Mouse (Mus musculus) limb, embryonic 13.5 days (tissue): Measurements from ENCODE around the gene Tpcn2. TPM values are rescaled to one million over a fixed set of nuclear protein-coding genes. Genes with fewer than 3 reads are reported as not detected.

Experiments used
- ATAC-seq: fragments of 200-750 bp; cut with Nextera tagmentation; 2 replicates; pipeline ENCODE4 v1.8.0; 2017; ENCODE audit warnings: low read depth, moderate number of reproducible peaks, moderate TSS enrichment; ENCODE audit not compliant: low FRiP score
- H3K27ac ChIP-seq: fragments of 300-500 bp; sonication (generic); 2 replicates; pipeline ENCODE4 v1.5.1; 2015; ENCODE audit warnings: inconsistent platforms, mild to moderate bottlenecking, moderate library complexity
- H3K27me3 ChIP-seq: fragments of 300-500 bp; sonication (generic); 2 replicates; pipeline ENCODE4 v1.6.1; 2015; ENCODE audit warnings: mild to moderate bottlenecking, inconsistent platforms
- H3K36me3 ChIP-seq: fragments of 300-500 bp; sonication (generic); 2 replicates; pipeline ENCODE4 v1.6.1; 2015; ENCODE audit warnings: inconsistent platforms, mild to moderate bottlenecking, moderate library complexity
- H3K4me1 ChIP-seq: fragments of 300-500 bp; sonication (generic); 2 replicates; pipeline ENCODE4 v1.6.1; 2015; ENCODE audit warnings: inconsistent platforms
- H3K4me2 ChIP-seq: fragments of 300-500 bp; sonication (generic); replicated peaks from 2 replicates; pipeline ENCODE4 v1.6.1; 2015; ENCODE audit warnings: inconsistent platforms, mild to moderate bottlenecking, moderate library complexity
- H3K4me3 ChIP-seq: fragments of 300-500 bp; sonication (generic); 2 replicates; pipeline ENCODE4 v1.5.1; 2015; ENCODE audit warnings: moderate library complexity, mild to moderate bottlenecking, inconsistent platforms
- H3K9ac ChIP-seq: fragments of 300-500 bp; sonication (generic); 2 replicates; pipeline ENCODE4 v1.6.1; 2015; ENCODE audit warnings: mild to moderate bottlenecking, inconsistent platforms
- H3K9me3 ChIP-seq: fragments of 300-500 bp; sonication (generic); 2 replicates; pipeline ENCODE4 v1.6.1; 2016; ENCODE audit warnings: inconsistent platforms
- WGBS: fragments of 180-500 bp; shearing (Covaris S2); methylation state at CpG from one replicate; pipeline ENCODE4 v1.1.7; 2015; 5-methylcytosine and 5-hydroxymethylcytosine counted together
- polyA plus RNA-seq: library from polyadenylated mRNA; unstranded; fragments of >200 nt; fragmentation: Nextera tagmentation; extraction: Ambion mirVana; gene quantifications from 2 replicates; pipeline ENCODE4 v1.2.1, GENCODE M21; 2015

Gene Tpcn2
- polyA plus RNA-seq, 1 experiment from 2014 or later: 12.6 TPM

- Histone ChIP-seq H3K27ac (no peak overlapping the region), H3K27me3 (no peaks in the 10 kb centered on the region), H3K9me3 (no peaks in the 10 kb centered on the region), H3K4me2 (no peak overlapping the region), H3K36me3 (no peaks in the 10 kb centered on the region), H3K4me1 (peaks cover 8% of the 10 kb centered on the region; the same call in 1 of the 2 replicates), H3K9ac (no peak overlapping the region), H3K4me3 (no peak overlapping the region)
- 36% methylated on average over 6 of the region's 6 CpGs for WGBS
- ATAC-seq: no peak
Measured at GRCm38 (mm10) chr7:145293859-145294258, 10.0 kb upstream of the Tpcn2 start.

- Histone ChIP-seq H3K27me3 (no peaks in the 10 kb centered on the region), H3K4me2 (no peak overlapping the region), H3K27ac (no peak overlapping the region), H3K9me3 (no peaks in the 10 kb centered on the region), H3K4me3 (no peak overlapping the region), H3K4me1 (peaks cover 7% of the 10 kb centered on the region; the same call in 1 of the 2 replicates), H3K9ac (no peak overlapping the region), H3K36me3 (no peaks in the 10 kb centered on the region)
- 68% methylated on average over 2 of the region's 2 CpGs for WGBS
- no peak for ATAC-seq
Measured at GRCm38 (mm10) chr7:145292726-145293125, 8.9 kb upstream of the Tpcn2 start.

GRCm38 (mm10) chr7:145291847-145292246, 8.0 kb upstream of the Tpcn2 start:
- peaks cover 7% of the 10 kb centered on the region; the same call in 1 of the 2 replicates for H3K4me1 ChIP-seq
- 91% methylated on average over 2 of the region's 2 CpGs for WGBS

GRCm38 (mm10) chr7:145289302-145289701, 5.5 kb upstream of the Tpcn2 start:
- no peak for ATAC-seq
- H3K27ac ChIP-seq: no peak overlapping the region
- no peak overlapping the region for H3K4me2 ChIP-seq
- H3K9ac ChIP-seq: no peak overlapping the region
- H3K9me3 ChIP-seq: no peaks in the 10 kb centered on the region
- H3K4me1 ChIP-seq: peaks cover 7% of the 10 kb centered on the region; the same call in 1 of the 2 replicates
- 20% methylated on average over 5 of the region's 5 CpGs for WGBS
- no peak overlapping the region for H3K4me3 ChIP-seq
- no peaks in the 10 kb centered on the region for H3K27me3 ChIP-seq
- H3K36me3 ChIP-seq: no peaks in the 10 kb centered on the region

More at GRCm38 (mm10) chr7:145291847-145292246, 8.0 kb upstream of the Tpcn2 start:
- no peaks in the 10 kb centered on the region for H3K9me3 ChIP-seq
- H3K27me3 ChIP-seq: no peaks in the 10 kb centered on the region
- no peak overlapping the region for H3K4me3 ChIP-seq
- ATAC-seq: no peak
- H3K27ac ChIP-seq: no peak overlapping the region
- H3K9ac ChIP-seq: no peak overlapping the region
- H3K4me2 ChIP-seq: no peak overlapping the region
- no peaks in the 10 kb centered on the region for H3K36me3 ChIP-seq

- no peak for ATAC-seq
- no peaks in the 10 kb centered on the region for H3K27me3 ChIP-seq
- peaks cover 17% of the 10 kb centered on the region for H3K4me1 ChIP-seq
- H3K27ac ChIP-seq: no peak overlapping the region
- no peaks in the 10 kb centered on the region for H3K9me3 ChIP-seq
- 75% methylated on average over 6 of the region's 6 CpGs for WGBS
- no peak overlapping the region for H3K4me2 ChIP-seq
- no peak overlapping the region for H3K9ac ChIP-seq
- H3K36me3 ChIP-seq: no peaks in the 10 kb centered on the region
- H3K4me3 ChIP-seq: no peak overlapping the region
Measured at GRCm38 (mm10) chr7:145287410-145287809, 3.6 kb upstream of the Tpcn2 start.

- no peak overlapping the region for H3K4me3 ChIP-seq
- no peaks in the 10 kb centered on the region for H3K27me3 ChIP-seq
- peaks cover 27% of the 10 kb centered on the region for H3K4me1 ChIP-seq
- H3K9ac ChIP-seq: no peak overlapping the region
- no peak for ATAC-seq
- 0 out of 2 replicates have a peak, but pooled peaks cover under 1% of the 10 kb centered on the region for H3K36me3 ChIP-seq
- no peaks in the 10 kb centered on the region for H3K9me3 ChIP-seq
- 80% methylated on average over 4 of the region's 4 CpGs for WGBS
- H3K4me2 ChIP-seq: no peak overlapping the region
- no peak overlapping the region for H3K27ac ChIP-seq
Measured at GRCm38 (mm10) chr7:145285476-145285875, 1.7 kb upstream of the Tpcn2 start.

- peak overlapping the region; percentile 50 for H3K4me3 ChIP-seq
- no peaks in the 10 kb centered on the region for H3K27me3 ChIP-seq
- no peaks in the 10 kb centered on the region for H3K9me3 ChIP-seq
- peak overlapping the region; percentile 75 for H3K4me2 ChIP-seq
- no peak for ATAC-seq
- H3K36me3 ChIP-seq: peaks cover 11% of the 10 kb centered on the region
- no peak overlapping the region for H3K27ac ChIP-seq
- H3K4me1 ChIP-seq: peaks cover 21% of the 10 kb centered on the region
- no peak overlapping the region for H3K9ac ChIP-seq
- 59% methylated on average over 3 of the region's 3 CpGs for WGBS
Measured at GRCm38 (mm10) chr7:145284293-145284692, 482 bp upstream of the Tpcn2 start.

GRCm38 (mm10) chr7:145283041-145283440, 770 bp downstream of the Tpcn2 start:
- peaks cover 20% of the 10 kb centered on the region for H3K4me1 ChIP-seq
- peak overlapping the region; percentile 50 for H3K4me3 ChIP-seq
- peak overlapping the region; percentile 12; the same call in 1 of the 2 replicates for H3K27ac ChIP-seq
- ATAC-seq: no peak
- H3K36me3 ChIP-seq: peaks cover 24% of the 10 kb centered on the region
- H3K4me2 ChIP-seq: peak overlapping the region; percentile 75
- H3K9me3 ChIP-seq: no peaks in the 10 kb centered on the region
- 36% methylated on average over 4 of the region's 4 CpGs for WGBS
- peak overlapping the region; percentile 73 for H3K9ac ChIP-seq
- no peaks in the 10 kb centered on the region for H3K27me3 ChIP-seq

GRCm38 (mm10) chr7:145281396-145281795, 2.4 kb downstream of the Tpcn2 start:
- Histone ChIP-seq H3K36me3 (peaks cover 39% of the 10 kb centered on the region), H3K4me1 (peaks cover 20% of the 10 kb centered on the region), H3K9me3 (no peaks in the 10 kb centered on the region), H3K4me2 (no peak overlapping the region), H3K9ac (no peak overlapping the region), H3K27me3 (no peaks in the 10 kb centered on the region), H3K27ac (no peak overlapping the region), H3K4me3 (no peak overlapping the region)
- ATAC-seq: no peak
- 69% methylated on average over 4 of the region's 4 CpGs for WGBS

- H3K9me3 ChIP-seq: no peaks in the 10 kb centered on the region
- no peaks in the 10 kb centered on the region for H3K27me3 ChIP-seq
- 86% methylated on average over 3 of the region's 3 CpGs for WGBS
- peaks cover 94% of the 10 kb centered on the region for H3K36me3 ChIP-seq
- H3K9ac ChIP-seq: no peak overlapping the region
- no peak overlapping the region for H3K4me3 ChIP-seq
- no peak overlapping the region for H3K27ac ChIP-seq
- no peak for ATAC-seq
- no peak overlapping the region for H3K4me2 ChIP-seq
- H3K4me1 ChIP-seq: no peaks in the 10 kb centered on the region
Measured at GRCm38 (mm10) chr7:145275488-145275887, 8.3 kb downstream of the Tpcn2 start.

GRCm38 (mm10) chr7:145270955-145271354, 12.9 kb downstream of the Tpcn2 start:
- H3K27me3 ChIP-seq: no peaks in the 10 kb centered on the region
- ATAC-seq: no peak
- 91% methylated on average over 5 of the region's 5 CpGs for WGBS
- H3K4me1 ChIP-seq: no peaks in the 10 kb centered on the region
- no peak overlapping the region for H3K4me2 ChIP-seq
- no peak overlapping the region for H3K9ac ChIP-seq
- no peak overlapping the region for H3K27ac ChIP-seq
- no peak overlapping the region for H3K4me3 ChIP-seq
- peaks cover 96% of the 10 kb centered on the region for H3K36me3 ChIP-seq
- H3K9me3 ChIP-seq: no peaks in the 10 kb centered on the region

GRCm38 (mm10) chr7:145268890-145269289, 14.9 kb downstream of the Tpcn2 start:
- H3K36me3 ChIP-seq: peaks cover 96% of the 10 kb centered on the region
- no peak overlapping the region for H3K4me2 ChIP-seq
- H3K9ac ChIP-seq: no peak overlapping the region
- H3K9me3 ChIP-seq: no peaks in the 10 kb centered on the region
- no peak for ATAC-seq
- H3K27ac ChIP-seq: no peak overlapping the region
- no peaks in the 10 kb centered on the region for H3K27me3 ChIP-seq
- H3K4me1 ChIP-seq: no peaks in the 10 kb centered on the region
- 87% methylated on average over 7 of the region's 7 CpGs for WGBS
- no peak overlapping the region for H3K4me3 ChIP-seq

GRCm38 (mm10) chr7:145266011-145266410, 17.8 kb downstream of the Tpcn2 start:
- Histone ChIP-seq H3K9me3 (no peaks in the 10 kb centered on the region), H3K9ac (no peak overlapping the region), H3K27me3 (no peaks in the 10 kb centered on the region), H3K36me3 (peaks cover 89% of the 10 kb centered on the region), H3K4me1 (no peaks in the 10 kb centered on the region), H3K27ac (no peak overlapping the region), H3K4me2 (no peak overlapping the region), H3K4me3 (no peak overlapping the region)
- 94% methylated on average over 2 of the region's 2 CpGs for WGBS
- ATAC-seq: no peak
